Mouse (Mus musculus) spleen, adult 2 months (tissue): ENCODE measurements around the gene Shf. TPM values are rescaled to one million over a fixed set of nuclear protein-coding genes. Genes with fewer than 3 reads are reported as not detected.
"Not testable (repeated sequence)": the region's sequence is repeated elsewhere in the genome, so short reads cannot be mapped to it uniquely, and the experiment has no call there.

Experiments
- DNase-seq, 2 experiments: peaks; one replicate each; pipeline versions ENCODE4 v3.0.0 to v3.0.0-alpha.2; 2012 to 2021; ENCODE audit warnings: low spot score in 2 of 2, low read depth in 1 of 2
- H3K27ac ChIP-seq: fragments of 200-500 bp; 2 replicates; pipeline ENCODE4 v1.5.1; 2012; ENCODE audit warnings: low read length, inconsistent platforms; ENCODE audit not compliant: insufficient read depth
- H3K27me3 ChIP-seq: fragments of 200-500 bp; 2 replicates; pipeline ENCODE4 v1.6.1; 2012; ENCODE audit warnings: mild to moderate bottlenecking, moderate library complexity, low read length, inconsistent platforms; ENCODE audit not compliant: control insufficient read depth, insufficient read depth
- H3K36me3 ChIP-seq: fragments of 200-500 bp; 2 replicates; pipeline ENCODE4 v1.6.1; 2012; ENCODE audit warnings: mild to moderate bottlenecking, low read length, inconsistent platforms; ENCODE audit not compliant: control insufficient read depth, insufficient read depth
- H3K4me1 ChIP-seq: fragments of 200-500 bp; 2 replicates; pipeline ENCODE4 v1.6.1; 2011; ENCODE audit warnings: inconsistent platforms; ENCODE audit not compliant: control insufficient read depth, insufficient read depth, insufficient read length
- H3K4me3 ChIP-seq: fragments of 200-500 bp; 2 replicates; pipeline ENCODE4 v1.5.1; 2011; ENCODE audit warnings: mild to moderate bottlenecking, inconsistent platforms; ENCODE audit not compliant: insufficient read depth, insufficient read length; ENCODE audit errors: extremely low read depth
- CTCF ChIP-seq: fragments of 200-500 bp; IDR thresholded peaks from 2 replicates; pipeline ENCODE4 v1.5.1; 2011; ENCODE audit warnings: mild to moderate bottlenecking, inconsistent platforms; ENCODE audit not compliant: insufficient read depth, insufficient read length, insufficient replicate concordance; ENCODE audit errors: extremely low read depth
- POLR2A ChIP-seq: fragments of 200-500 bp; IDR thresholded peaks from 2 replicates; pipeline ENCODE4 v1.6.1; 2011; ENCODE audit warnings: low read depth, low read length, inconsistent platforms
- WGBS: fragments of 180-500 bp; shearing (Covaris S2); methylation state at CpG from one replicate; pipeline ENCODE4 v1.1.7; 2018; 5-methylcytosine and 5-hydroxymethylcytosine counted together
- polyA plus RNA-seq: library from polyadenylated mRNA; depleted of rRNA; stranded (reverse); fragments of >200 nt; gene quantifications from 2 replicates; pipeline ENCODE4 v1.2.3, GENCODE M21; 2012

The Shf gene
- polyA plus RNA-seq, 1 experiment, result 4.3 TPM

GRCm38 (mm10) chr2:122351156-122351930, 17.6 kb downstream of the Shf start:
- H3K27ac ChIP-seq, result no peak overlapping the region
- no peak for TF ChIP-seq POLR2A
- TF ChIP-seq CTCF, result no peak
- no peaks in the 10 kb centered on the region for H3K36me3 ChIP-seq
- H3K4me3 ChIP-seq, result no peak overlapping the region
- no peaks in the 10 kb centered on the region for H3K27me3 ChIP-seq
- peaks cover 5% of the 10 kb centered on the region; the same call in 1 of the 2 replicates for H3K4me1 ChIP-seq
- no peak for DNase-seq
- 71% methylated on average over 5 of the region's 5 CpGs for WGBS

GRCm38 (mm10) chr2:122349136-122349785, 19.7 kb downstream of the Shf start:
- H3K4me1 ChIP-seq, result peaks cover 5% of the 10 kb centered on the region; the same call in 1 of the 2 replicates
- WGBS, result 34% methylated on average over 14 of the region's 14 CpGs
- H3K27ac ChIP-seq, result no peak overlapping the region
- no peak for TF ChIP-seq POLR2A
- no peak for TF ChIP-seq CTCF
- no peak for DNase-seq
- peak overlapping the region; percentile 76 for H3K4me3 ChIP-seq
- H3K27me3 ChIP-seq, result no peaks in the 10 kb centered on the region
- H3K36me3 ChIP-seq, result no peaks in the 10 kb centered on the region

GRCm38 (mm10) chr2:122348531-122349131, 20.3 kb downstream of the Shf start:
- Histone ChIP-seq H3K36me3 (no peaks in the 10 kb centered on the region), H3K4me1 (peaks cover 5% of the 10 kb centered on the region; the same call in 1 of the 2 replicates), H3K27me3 (no peaks in the 10 kb centered on the region), H3K27ac (peak overlapping the region; percentile 68), H3K4me3 (peak overlapping the region; percentile 76)
- peak; percentile 66 for TF ChIP-seq CTCF
- no peak for TF ChIP-seq POLR2A
- WGBS, result under 1% methylated on average over 60 of the region's 63 CpGs
- peak; percentile 40 to 77 for DNase-seq

- 89% methylated on average over 3 of the region's 3 CpGs for WGBS
Observed at GRCm38 (mm10) chr2:122347257-122347656, 21.7 kb downstream of the Shf start.

GRCm38 (mm10) chr2:122346164-122346563, 22.8 kb downstream of the Shf start:
- DNase-seq, H3K27ac ChIP-seq, H3K4me3 ChIP-seq, H3K36me3 ChIP-seq, H3K4me1 ChIP-seq, H3K27me3 ChIP-seq: not testable (repeated sequence)
- 86% methylated on average over 6 of the region's 6 CpGs for WGBS

More at GRCm38 (mm10) chr2:122347257-122347656, 21.7 kb downstream of the Shf start:
- Histone ChIP-seq H3K36me3 (no peaks in the 10 kb centered on the region), H3K4me3 (no peak overlapping the region), H3K27me3 (no peaks in the 10 kb centered on the region), H3K4me1 (peaks cover 5% of the 10 kb centered on the region; the same call in 1 of the 2 replicates), H3K27ac (no peak overlapping the region)
- no peak for DNase-seq
- TF ChIP-seq CTCF (no peak), POLR2A (no peak)

- H3K27ac ChIP-seq, result no peak overlapping the region
- H3K4me3 ChIP-seq, result no peak overlapping the region
- peaks cover 5% of the 10 kb centered on the region; the same call in 1 of the 2 replicates for H3K4me1 ChIP-seq
- no peak for TF ChIP-seq CTCF
- no peak for DNase-seq
- no peaks in the 10 kb centered on the region for H3K36me3 ChIP-seq
- H3K27me3 ChIP-seq, result no peaks in the 10 kb centered on the region
- WGBS, result 92% methylated on average over 6 of the region's 6 CpGs
Observed at GRCm38 (mm10) chr2:122345106-122345893, 23.7 kb downstream of the Shf start.
